Mouse (Mus musculus) hindbrain, embryonic 13.5 days (tissue): ENCODE results near the gene Gm14391. TPM values are rescaled to one million over a fixed set of nuclear protein-coding genes. Genes with fewer than 3 reads are reported as not detected.
"Not testable (repeated sequence)": the region's sequence is repeated elsewhere in the genome, so short reads cannot be mapped to it uniquely, and the experiment has no call there.

Experiments used
- ATAC-seq: fragments of 200-750 bp; cut with Nextera tagmentation; 2 replicates; pipeline ENCODE4 v1.8.0; 2017; ENCODE audit warnings: moderate TSS enrichment; ENCODE audit not compliant: low FRiP score
- H3K27ac ChIP-seq: fragments of 300-500 bp; sonication (generic); 2 replicates; pipeline ENCODE4 v1.5.1; 2015; ENCODE audit warnings: inconsistent platforms, mild to moderate bottlenecking, moderate library complexity
- H3K27me3 ChIP-seq: fragments of 300-500 bp; sonication (generic); 2 replicates; pipeline ENCODE4 v1.6.1; 2015; ENCODE audit warnings: mild to moderate bottlenecking, inconsistent platforms
- H3K36me3 ChIP-seq: fragments of 300-500 bp; sonication (generic); 2 replicates; pipeline ENCODE4 v1.6.1; 2015; ENCODE audit warnings: mild to moderate bottlenecking, inconsistent platforms
- H3K4me1 ChIP-seq: fragments of 300-500 bp; sonication (generic); replicated peaks from 2 replicates; pipeline ENCODE4 v1.6.1; 2015; ENCODE audit warnings: inconsistent platforms
- H3K4me2 ChIP-seq: fragments of 300-500 bp; sonication (generic); 2 replicates; pipeline ENCODE4 v1.6.1; 2015; ENCODE audit warnings: inconsistent platforms, mild to moderate bottlenecking, moderate library complexity
- H3K4me3 ChIP-seq: fragments of 300-500 bp; sonication (generic); 2 replicates; pipeline ENCODE4 v1.5.1; 2015; ENCODE audit warnings: mild to moderate bottlenecking, inconsistent platforms
- H3K9ac ChIP-seq: fragments of 300-500 bp; sonication (generic); 2 replicates; pipeline ENCODE4 v1.6.1; 2015; ENCODE audit warnings: mild to moderate bottlenecking, inconsistent platforms
- H3K9me3 ChIP-seq: fragments of 300-500 bp; sonication (generic); 2 replicates; pipeline ENCODE4 v1.6.1; 2016; ENCODE audit warnings: inconsistent platforms
- WGBS: fragments of 180-500 bp; shearing (Covaris S2); methylation state at CpG from one replicate; pipeline ENCODE4 v1.1.7; 2015; 5-methylcytosine and 5-hydroxymethylcytosine counted together
- polyA plus RNA-seq: library from polyadenylated mRNA; unstranded; fragments of >200 nt; fragmentation: Nextera tagmentation; extraction: Ambion mirVana; gene quantifications from 2 replicates; pipeline ENCODE4 v1.2.1, GENCODE M21; 2015

The Gm14391 gene
- polyA plus RNA-seq, 1 experiment from 2014 or later, result 7.3 TPM

DNA sequence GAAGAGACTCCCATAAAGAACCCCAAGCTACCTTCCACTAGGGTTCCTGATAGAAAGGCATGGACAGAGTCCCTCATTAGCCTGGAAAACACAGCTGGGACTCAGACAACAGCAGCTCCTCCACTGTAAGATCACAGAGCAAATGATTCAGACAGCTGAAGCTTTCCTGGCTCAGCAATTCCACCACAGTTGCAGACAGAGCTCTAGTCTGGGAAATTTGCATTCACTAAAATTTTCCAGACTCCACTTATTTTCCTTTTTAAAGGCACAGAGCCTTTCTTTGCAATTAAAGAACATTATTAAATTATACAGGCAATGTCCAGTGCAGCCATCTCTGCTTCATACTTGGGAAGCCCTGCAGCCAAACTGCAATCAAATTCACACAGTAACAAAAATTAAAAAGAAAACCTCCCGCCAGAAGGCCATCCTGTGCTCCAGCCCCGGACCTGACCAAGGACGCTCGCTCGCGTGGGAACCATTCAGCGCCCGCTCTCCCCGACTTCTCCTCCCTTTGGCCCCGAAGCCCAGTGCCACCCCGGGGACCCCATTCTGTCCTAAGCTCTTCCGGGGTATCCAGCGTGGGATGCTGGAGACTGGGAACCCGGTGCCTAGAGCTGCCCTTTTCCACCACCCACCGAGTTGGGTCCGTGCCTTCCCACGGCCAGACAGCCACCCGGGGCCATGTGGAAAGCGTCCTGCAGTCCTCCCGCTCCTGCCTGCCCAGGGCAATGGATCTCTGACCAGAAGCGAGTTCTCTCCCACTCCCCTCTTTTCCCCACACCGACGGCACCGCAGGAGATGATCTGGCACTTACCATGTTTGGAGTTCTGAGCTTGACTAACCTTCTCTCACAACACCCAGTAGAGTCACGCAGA is 65.4 kb downstream of the Gm14391 start:
- H3K27me3 ChIP-seq, H3K9me3 ChIP-seq, ATAC-seq, H3K4me1 ChIP-seq, H3K36me3 ChIP-seq, H3K27ac ChIP-seq: not testable (repeated sequence)
- peak overlapping the region; percentile 46 for H3K4me2 ChIP-seq
- H3K4me3 ChIP-seq, result peak overlapping the region; percentile 46
- H3K9ac ChIP-seq, result peak overlapping the region; percentile 66
- WGBS, result 6% methylated on average over 25 of the region's 25 CpGs

Other genes with a start within 250 kb of the Gm14391 start
- not detected in 2 replicates for gene Gm14444, start 196.7 kb downstream of the Gm14391 start, polyA plus RNA-seq
- 1.00 TPM in 1 of 2 replicates, not detected in the other for gene Gm14393, start 139.1 kb downstream of the Gm14391 start, polyA plus RNA-seq
- gene Gm14399, start 64.9 kb downstream of the Gm14391 start, polyA plus RNA-seq, result 4.8 and 7.7 TPM in 2 replicates
- gene Gm14443, start 31.0 kb downstream of the Gm14391 start, polyA plus RNA-seq, result 1.1 and 1.2 TPM in 2 replicates
- gene Gm14440, start 68.2 kb upstream of the Gm14391 start, polyA plus RNA-seq, result 0.12 TPM in 1 of 2 replicates, not detected in the other
- gene Gm4631, start 131.3 kb upstream of the Gm14391 start, polyA plus RNA-seq, result 15.6 and 15.9 TPM in 2 replicates
- 3.5 and 4.9 TPM in 2 replicates for gene Zfp968, start 165.5 kb upstream of the Gm14391 start, polyA plus RNA-seq
- 13.8 and 16.4 TPM in 2 replicates for gene Gm4724, start 228.9 kb upstream of the Gm14391 start, polyA plus RNA-seq